Mouse (Mus musculus) forebrain, postnatal 0 days (tissue): Measurements from ENCODE around the gene Platr17. TPM values are rescaled to one million over a fixed set of nuclear protein-coding genes. Genes with fewer than 3 reads are reported as not detected.

Source experiments
- ATAC-seq: fragments of 200-750 bp; cut with Nextera tagmentation; 2 replicates; pipeline ENCODE4 v1.8.0; 2017; ENCODE audit warnings: mild to moderate bottlenecking, moderate library complexity
- DNase-seq: peaks from one replicate; pipeline ENCODE4 v3.0.0-alpha.2; 2015
- H3K27ac ChIP-seq: fragments of 300-500 bp; sonication (generic); 2 replicates; pipeline ENCODE4 v1.5.1; 2014; ENCODE audit warnings: low read depth, mild to moderate bottlenecking, antibody characterized with exemption, low read length, moderate library complexity, mixed read lengths
- H3K27me3 ChIP-seq: fragments of 300-500 bp; sonication (generic); 2 replicates; pipeline ENCODE4 v1.6.1; 2014; ENCODE audit warnings: mild to moderate bottlenecking, low read length, mixed read lengths; ENCODE audit not compliant: insufficient read depth
- H3K36me3 ChIP-seq: fragments of 300-500 bp; sonication (generic); 2 replicates; pipeline ENCODE4 v1.6.1; 2014; ENCODE audit warnings: mild to moderate bottlenecking, moderate library complexity; ENCODE audit not compliant: insufficient read depth
- H3K4me1 ChIP-seq: fragments of 300-500 bp; sonication (generic); 2 replicates; pipeline ENCODE4 v1.6.1; 2014; ENCODE audit warnings: antibody characterized with exemption; ENCODE audit not compliant: insufficient read depth
- H3K4me2 ChIP-seq: fragments of 300-500 bp; sonication (generic); 2 replicates; pipeline ENCODE4 v1.6.1; 2014; ENCODE audit warnings: low read depth, mild to moderate bottlenecking, moderate library complexity
- H3K4me3 ChIP-seq: fragments of 300-500 bp; sonication (generic); 2 replicates; pipeline ENCODE4 v1.5.1; 2014; ENCODE audit warnings: low read depth, low read length, mixed read lengths
- H3K9ac ChIP-seq: fragments of 300-500 bp; sonication (generic); 2 replicates; pipeline ENCODE4 v1.6.1; 2014; ENCODE audit warnings: mild to moderate bottlenecking
- H3K9me3 ChIP-seq: fragments of 300-500 bp; sonication (generic); 2 replicates; pipeline ENCODE4 v1.6.1; 2016; ENCODE audit warnings: low read length
- CTCF ChIP-seq: sonication (generic); IDR thresholded peaks from 2 replicates; pipeline ENCODE4 v1.5.1; 2016; ENCODE audit warnings: antibody characterized with exemption, control low read depth, low read depth
- WGBS: fragments of 180-500 bp; shearing (Covaris S2); extraction: QIAGEN DNeasy Blood & Tissue Kit; methylation state at CpG from one replicate; pipeline ENCODE4 v1.1.7; 2014; 5-methylcytosine and 5-hydroxymethylcytosine counted together
- microRNA-seq, 2 experiments: library from miRNA; unstranded; fragments of <30 nt; microRNA quantifications; one replicate each; pipeline ENCODE4; 2016
- polyA plus RNA-seq: library from polyadenylated mRNA; unstranded; fragments of >200 nt; fragmentation: Nextera tagmentation; extraction: Ambion mirVana; gene quantifications from 2 replicates; pipeline ENCODE4 v1.2.1, GENCODE M21; 2015
- total RNA-seq: library from RNA; depleted of rRNA; stranded (reverse); fragments of >200 nt; gene quantifications from 2 replicates; pipeline ENCODE4 v1.2.3, GENCODE M21; 2014; rRNA removed

Platr17 gene
- total and polyA plus RNA-seq, 2 experiments from 2014 or later: 2.0 TPM; not detected in 1

GRCm38 (mm10) chr17:33953310-33953709, 48.4 kb downstream of the Platr17 start:
- Histone ChIP-seq H3K9me3 (no peaks in the 10 kb centered on the region), H3K27ac (0 out of 2 replicates have a peak overlapping the region, but pooled peaks have one; percentile 15), H3K36me3 (peaks cover 33% of the 10 kb centered on the region), H3K4me2 (no peak overlapping the region), H3K9ac (no peak overlapping the region), H3K4me1 (peaks cover 17% of the 10 kb centered on the region), H3K4me3 (no peak overlapping the region), H3K27me3 (no peaks in the 10 kb centered on the region)
- no peak for TF ChIP-seq CTCF
- DNase-seq (no peak), ATAC-seq (no peak)
- WGBS: 84% methylated on average over 3 of the region's 3 CpGs

DNA sequence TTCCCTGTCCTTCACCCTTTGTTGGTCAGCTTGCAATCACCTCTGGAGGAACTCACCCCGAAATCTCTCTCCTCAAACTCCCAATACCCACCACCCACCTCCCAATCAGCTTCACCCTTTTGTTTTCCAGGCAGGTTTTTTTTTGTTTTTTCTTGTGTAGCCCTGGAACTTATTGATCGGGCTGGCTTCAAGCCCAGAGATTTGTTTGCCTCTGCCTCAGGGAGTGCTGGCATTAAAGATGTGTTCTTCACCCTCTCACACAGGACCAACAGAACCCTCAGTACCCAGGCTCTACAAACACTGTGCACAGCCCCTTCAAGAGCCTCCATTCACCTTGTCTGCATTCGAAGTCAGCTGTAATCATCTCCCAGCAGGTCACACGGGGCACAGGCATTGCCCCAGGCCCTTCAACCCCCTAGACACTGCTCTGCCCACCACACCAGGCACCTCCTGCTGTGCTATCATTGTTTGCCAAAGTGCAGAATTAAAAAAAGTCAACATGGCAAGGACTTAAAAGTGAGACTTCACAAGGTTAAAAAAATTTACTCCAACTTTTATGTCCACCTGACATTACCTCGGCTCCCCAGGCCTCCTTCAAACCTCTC, 49.1 kb downstream of the Platr17 start:
- ATAC-seq: no peak
- Histone ChIP-seq H3K4me2 (peak overlapping the region; percentile 58), H3K4me1 (peaks cover 17% of the 10 kb centered on the region), H3K4me3 (peak overlapping the region; percentile 55; the same call in 1 of the 2 replicates), H3K36me3 (peaks cover 32% of the 10 kb centered on the region), H3K27me3 (no peaks in the 10 kb centered on the region), H3K9me3 (no peaks in the 10 kb centered on the region), H3K27ac (no peak overlapping the region), H3K9ac (peak overlapping the region; percentile 82)
- no peak for TF ChIP-seq CTCF
- no peak for DNase-seq
- WGBS: 24% methylated on average over 5 of the region's 5 CpGs

GRCm38 (mm10) chr17:33954646-33955554, 50.0 kb downstream of the Platr17 start:
- Histone ChIP-seq H3K9me3 (no peaks in the 10 kb centered on the region), H3K4me2 (peak overlapping the region; percentile 58), H3K4me1 (peaks cover 13% of the 10 kb centered on the region; the same call in 1 of the 2 replicates), H3K27me3 (no peaks in the 10 kb centered on the region), H3K9ac (peak overlapping the region; percentile 82), H3K27ac (peak overlapping the region; percentile 93), H3K4me3 (peak overlapping the region; percentile 55), H3K36me3 (peaks cover 39% of the 10 kb centered on the region)
- DNase-seq: no peak
- ATAC-seq: peak; percentile 12
- no peak for TF ChIP-seq CTCF
- WGBS: under 1% methylated on average over 33 of the region's 33 CpGs

DNA sequence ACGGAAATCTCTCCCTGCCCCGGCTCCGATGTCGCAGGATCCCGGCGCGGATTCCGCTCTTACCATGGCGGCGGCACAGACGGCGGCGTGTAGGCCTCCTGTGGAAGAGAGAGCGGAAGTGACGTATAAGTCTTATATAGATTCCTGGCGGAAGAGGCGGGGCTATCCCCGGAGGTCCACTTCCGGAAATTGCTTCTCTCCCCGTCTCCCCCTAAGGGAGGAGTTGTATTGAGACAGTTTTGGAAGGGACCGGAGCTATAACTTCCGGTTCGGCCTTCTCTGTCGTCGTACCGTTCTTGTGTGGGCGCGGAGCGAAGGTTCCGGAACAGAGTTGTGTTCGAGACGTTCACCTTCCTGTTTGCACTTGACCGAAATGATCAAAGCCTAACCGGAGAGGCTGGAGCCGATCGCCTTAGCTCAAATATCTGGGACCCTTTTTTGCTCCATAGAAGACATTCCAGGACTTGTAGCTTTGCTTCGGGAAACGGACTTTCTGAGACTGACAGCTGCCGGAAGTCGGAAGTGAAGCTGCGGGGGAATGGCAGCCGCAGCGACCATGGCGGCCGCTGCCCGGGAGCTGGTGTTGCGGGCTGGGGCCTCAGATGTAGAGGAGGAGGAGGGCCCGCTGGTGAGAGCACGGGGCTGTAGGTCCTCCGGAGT, 50.8 kb downstream of the Platr17 start, which contains the start of the genes Vps52 and Rps18:
Gene Vps52 (plus strand): TSS at position 258 of the 660 bp plus-strand sequence.
Gene Rps18 (minus strand): TSS at position 447 of the 660 bp plus-strand sequence.
- 3% methylated on average over 50 of the region's 50 CpGs for WGBS
- TF ChIP-seq CTCF: peak; percentile 37; the same call in 1 of the 2 replicates
- Histone ChIP-seq H3K4me2 (peak within 1 kb of the TSS; percentile 58), H3K27ac (peak within 1 kb of the TSS; percentile 93), H3K9me3 (no peaks in the 10 kb centered on the region), H3K9ac (peak within 1 kb of the TSS; percentile 82), H3K4me1 (peaks cover 8% of the 10 kb centered on the region; the same call in 1 of the 2 replicates), H3K36me3 (peaks cover 46% of the 10 kb centered on the region), H3K27me3 (no peaks in the 10 kb centered on the region), H3K4me3 (peak within 1 kb of the TSS; percentile 55)
- DNase-seq (peak; percentile 98), ATAC-seq (peak; percentile 91)

Small RNA genes within 50 kb of the gene (microRNA-seq; reads per million reads assigned to microRNA genes)
- gene Gm27740: 0 reads per million in 2 experiments

Other genes starting within 250 kb of the Platr17 start
- 73.6 and 87.1 TPM in 2 replicates for gene Hnrnpm, start 218.3 kb upstream of the Platr17 start, total RNA-seq
- 135 and 151 TPM in 2 replicates for gene Hnrnpm, start 218.3 kb upstream of the Platr17 start, polyA plus RNA-seq
- gene March2, start 186.5 kb upstream of the Platr17 start, total RNA-seq: 96.5 and 102 TPM in 2 replicates
- gene March2, start 186.5 kb upstream of the Platr17 start, polyA plus RNA-seq: 72.5 and 77.6 TPM in 2 replicates
- gene Rab11b, start 144.6 kb upstream of the Platr17 start, total RNA-seq: 78.1 and 106 TPM in 2 replicates
- 527 and 560 TPM in 2 replicates for gene Rab11b, start 144.6 kb upstream of the Platr17 start, polyA plus RNA-seq
- gene Angptl4, start 123.3 kb upstream of the Platr17 start, total RNA-seq: 13.2 and 17.2 TPM in 2 replicates
- gene Angptl4, start 123.3 kb upstream of the Platr17 start, polyA plus RNA-seq: 24.4 and 25.2 TPM in 2 replicates
- 36.5 and 42.7 TPM in 2 replicates for gene Kank3, start 94.6 kb upstream of the Platr17 start, total RNA-seq
- gene Kank3, start 94.6 kb upstream of the Platr17 start, polyA plus RNA-seq: 35.8 and 43.4 TPM in 2 replicates
- 589 and 1,055 TPM in 2 replicates for gene Rps28, start 80.6 kb upstream of the Platr17 start, total RNA-seq
- gene Rps28, start 80.6 kb upstream of the Platr17 start, polyA plus RNA-seq: 603 and 823 TPM in 2 replicates
- gene Ndufa7, start 80.6 kb upstream of the Platr17 start, total RNA-seq: 258 and 291 TPM in 2 replicates
- gene Ndufa7, start 80.6 kb upstream of the Platr17 start, polyA plus RNA-seq: 529 and 626 TPM in 2 replicates
- 17.2 and 27.5 TPM in 2 replicates for gene Cd320, start 62.0 kb upstream of the Platr17 start, total RNA-seq
- 50.3 and 53.6 TPM in 2 replicates for gene Cd320, start 62.0 kb upstream of the Platr17 start, polyA plus RNA-seq
- gene Gm7029, start 31.3 kb upstream of the Platr17 start, total RNA-seq: not detected in 2 replicates
- gene Gm7029, start 31.3 kb upstream of the Platr17 start, polyA plus RNA-seq: not detected in 2 replicates
- gene Kifc1, start 14.5 kb upstream of the Platr17 start, total RNA-seq: 4.3 and 4.7 TPM in 2 replicates
- 1.3 and 1.4 TPM in 2 replicates for gene Kifc1, start 14.5 kb upstream of the Platr17 start, polyA plus RNA-seq
- gene Daxx, start 4.3 kb downstream of the Platr17 start, total RNA-seq: 70.4 and 77.1 TPM in 2 replicates
- gene Daxx, start 4.3 kb downstream of the Platr17 start, polyA plus RNA-seq: 41.5 and 45.2 TPM in 2 replicates
- gene Tapbp, start 10.8 kb downstream of the Platr17 start, total RNA-seq: 27.2 and 36.0 TPM in 2 replicates
- gene Tapbp, start 10.8 kb downstream of the Platr17 start, polyA plus RNA-seq: 25.0 and 26.2 TPM in 2 replicates
- gene Zbtb22, start 10.8 kb downstream of the Platr17 start, total RNA-seq: 34.4 and 44.0 TPM in 2 replicates
- gene Zbtb22, start 10.8 kb downstream of the Platr17 start, polyA plus RNA-seq: 20.4 and 22.3 TPM in 2 replicates
- gene Rgl2, start 24.4 kb downstream of the Platr17 start, total RNA-seq: 75.7 and 76.3 TPM in 2 replicates
- gene Rgl2, start 24.4 kb downstream of the Platr17 start, polyA plus RNA-seq: 24.1 and 27.1 TPM in 2 replicates
- gene Pfdn6, start 35.2 kb downstream of the Platr17 start, total RNA-seq: 57.0 and 78.4 TPM in 2 replicates
- 173 and 185 TPM in 2 replicates for gene Pfdn6, start 35.2 kb downstream of the Platr17 start, polyA plus RNA-seq
- gene Wdr46, start 35.5 kb downstream of the Platr17 start, total RNA-seq: 18.9 and 21.9 TPM in 2 replicates
- gene Wdr46, start 35.5 kb downstream of the Platr17 start, polyA plus RNA-seq: 15.9 and 23.2 TPM in 2 replicates
- gene B3galt4, start 46.4 kb downstream of the Platr17 start, total RNA-seq: 11.5 and 11.7 TPM in 2 replicates
- 8.3 and 9.8 TPM in 2 replicates for gene B3galt4, start 46.4 kb downstream of the Platr17 start, polyA plus RNA-seq
- gene Vps52, start 50.7 kb downstream of the Platr17 start, total RNA-seq: 46.2 and 46.8 TPM in 2 replicates
- gene Vps52, start 50.7 kb downstream of the Platr17 start, polyA plus RNA-seq: 59.6 and 66.1 TPM in 2 replicates
- gene Rps18, start 50.9 kb downstream of the Platr17 start, total RNA-seq: 1,357 and 2,159 TPM in 2 replicates
- 876 and 1,153 TPM in 2 replicates for gene Rps18, start 50.9 kb downstream of the Platr17 start, polyA plus RNA-seq
- 14.3 and 21.9 TPM in 2 replicates for gene H2-K1, start 95.2 kb downstream of the Platr17 start, total RNA-seq
- 17.3 and 21.2 TPM in 2 replicates for gene H2-K1, start 95.2 kb downstream of the Platr17 start, polyA plus RNA-seq
- 20.7 and 21.4 TPM in 2 replicates for gene Ring1, start 119.5 kb downstream of the Platr17 start, total RNA-seq
- 15.7 and 19.0 TPM in 2 replicates for gene Ring1, start 119.5 kb downstream of the Platr17 start, polyA plus RNA-seq
- gene H2-Ke6, start 122.9 kb downstream of the Platr17 start, total RNA-seq: 39.1 and 58.0 TPM in 2 replicates
- gene H2-Ke6, start 122.9 kb downstream of the Platr17 start, polyA plus RNA-seq: 54.6 and 55.7 TPM in 2 replicates
- 126 and 161 TPM in 2 replicates for gene Slc39a7, start 126.5 kb downstream of the Platr17 start, total RNA-seq
- gene Slc39a7, start 126.5 kb downstream of the Platr17 start, polyA plus RNA-seq: 124 and 138 TPM in 2 replicates
- 56.2 and 60.8 TPM in 2 replicates for gene Rxrb, start 126.7 kb downstream of the Platr17 start, total RNA-seq
- gene Rxrb, start 126.7 kb downstream of the Platr17 start, polyA plus RNA-seq: 58.1 and 58.4 TPM in 2 replicates
- gene Col11a2, start 134.3 kb downstream of the Platr17 start, total RNA-seq: 10.2 and 28.0 TPM in 2 replicates
- 1.2 and 2.1 TPM in 2 replicates for gene Col11a2, start 134.3 kb downstream of the Platr17 start, polyA plus RNA-seq
- not detected in 2 replicates for gene H2-Oa, start 187.2 kb downstream of the Platr17 start, total RNA-seq
- gene H2-Oa, start 187.2 kb downstream of the Platr17 start, polyA plus RNA-seq: 0.13 TPM in 1 of 2 replicates, not detected in the other
- gene H2-DMa, start 214.4 kb downstream of the Platr17 start, total RNA-seq: 21.5 and 25.7 TPM in 2 replicates
- 19.2 and 23.5 TPM in 2 replicates for gene H2-DMa, start 214.4 kb downstream of the Platr17 start, polyA plus RNA-seq
- 191 and 219 TPM in 2 replicates for gene Brd2, start 217.5 kb downstream of the Platr17 start, total RNA-seq
- gene Brd2, start 217.5 kb downstream of the Platr17 start, polyA plus RNA-seq: 122 and 129 TPM in 2 replicates
- gene H2-DMb2, start 238.2 kb downstream of the Platr17 start, total RNA-seq: 2.2 and 2.4 TPM in 2 replicates
- gene H2-DMb2, start 238.2 kb downstream of the Platr17 start, polyA plus RNA-seq: 0.72 and 1.0 TPM in 2 replicates
- gene H2-DMb1, start 247.9 kb downstream of the Platr17 start, total RNA-seq: 0.62 and 2.8 TPM in 2 replicates
- 1.5 and 1.7 TPM in 2 replicates for gene H2-DMb1, start 247.9 kb downstream of the Platr17 start, polyA plus RNA-seq